Mouse (Mus musculus) retina, adult 2 months (tissue): Measurements from ENCODE around the gene Adamts3.

Experiments
- DNase-seq: peaks from one replicate; pipeline ENCODE4 v3.0.0-alpha.2; 2012; ENCODE audit warnings: low read depth, low spot score

Adamts3 gene

GRCm38 (mm10) chr5:89711116-89711859, 171.8 kb downstream of the Adamts3 start:
- DNase-seq: no peak

- DNase-seq: no peak
Measured at GRCm38 (mm10) chr5:89709459-89709858, 173.7 kb downstream of the Adamts3 start.

GRCm38 (mm10) chr5:89704264-89704663, 178.9 kb downstream of the Adamts3 start:
- no peak for DNase-seq

GRCm38 (mm10) chr5:89701241-89702007, 181.7 kb downstream of the Adamts3 start:
- no peak for DNase-seq

GRCm38 (mm10) chr5:89687826-89688225, 195.3 kb downstream of the Adamts3 start:
- DNase-seq: no peak

GRCm38 (mm10) chr5:89679871-89680536, 203.1 kb downstream of the Adamts3 start:
- DNase-seq: peak; percentile 34

GRCm38 (mm10) chr5:89678148-89678547, 205.0 kb downstream of the Adamts3 start:
- no peak for DNase-seq

- no peak for DNase-seq
Measured at GRCm38 (mm10) chr5:89674066-89674848, 208.9 kb downstream of the Adamts3 start.

GRCm38 (mm10) chr5:89672950-89673349, 210.2 kb downstream of the Adamts3 start:
- DNase-seq: no peak

- DNase-seq: no peak
Measured at GRCm38 (mm10) chr5:89654327-89654726, 228.8 kb downstream of the Adamts3 start.

- DNase-seq: no peak
Measured at GRCm38 (mm10) chr5:89653862-89654261, 229.3 kb downstream of the Adamts3 start.

GRCm38 (mm10) chr5:89646940-89647339, 236.2 kb downstream of the Adamts3 start:
- DNase-seq: no peak

- peak; percentile 6 for DNase-seq
Measured at GRCm38 (mm10) chr5:89635434-89635833, 247.7 kb downstream of the Adamts3 start.

GRCm38 (mm10) chr5:89631599-89631998, 251.5 kb downstream of the Adamts3 start:
- DNase-seq: no peak
